Mouse (Mus musculus): ENCODE measurements around the gene Slc46a2. TPM values are rescaled to one million over a fixed set of nuclear protein-coding genes. Genes with fewer than 3 reads are reported as not detected.

The Slc46a2 gene
- total RNA-seq, 1 experiment = not detected

- Histone ChIP-seq H3K36me3 (ENCODE audit: control insufficient read depth, insufficient read depth, low read length, poor library complexity, severe bottlenecking) (peaks cover 36% of the 10 kb centered on the region; the same call in 1 of the 2 replicates), H3K4me3 (ENCODE audit: insufficient read depth in 1 of 2, low read depth in 1 of 2, low read length in 2 of 2, poor library complexity in 1 of 2, severe bottlenecking in 1 of 2) (no peak overlapping the region), H3K9me3 (ENCODE audit: control insufficient read depth, insufficient read depth, low read depth, low read length) (no peaks in the 10 kb centered on the region), H3K27ac (ENCODE audit: insufficient read depth, low read depth, low read length, poor library complexity, severe bottlenecking) (no peak overlapping the region; the same call in 1 of the 2 replicates), H3K9ac (ENCODE audit: insufficient read depth, low read depth, low read length, poor library complexity, severe bottlenecking) (no peak overlapping the region), H3K4me1 (ENCODE audit: control insufficient read depth in 2 of 2, insufficient read depth in 2 of 2, low read length in 2 of 2, poor library complexity in 1 of 2) (peaks cover 1 to 15% of the 10 kb centered on the region in 2 experiments; a peak in 1 of 4 replicates)
- TF ChIP-seq CHD2 (IDR thresholded peaks at IDR 0.05; ENCODE audit: low read depth, low read length) = no peak
- TF ChIP-seq ZC3H11A (IDR thresholded peaks at IDR 0.05; ENCODE audit: borderline replicate concordance, low read depth, low read length) = no peak
- TF ChIP-seq ZNF384 (IDR thresholded peaks at IDR 0.05; ENCODE audit: low read depth, low read length) = no peak
- no peak for TF ChIP-seq MAFK (IDR thresholded peaks at IDR 0.05; ENCODE audit: insufficient read depth, low read depth, low read length)
- no peak for TF ChIP-seq HCFC1 (IDR thresholded peaks at IDR 0.05; ENCODE audit: borderline replicate concordance, insufficient read depth, low read length)
- no peak for DNase-seq (ENCODE audit: low read depth, low spot score)
- in situ Hi-C loops (cut with MboI; ENCODE audit: low sequenced_read_pairs in 2 of 2, unreplicated experiment in 2 of 2) = no loop called here
Measured at GRCm38 (mm10) chr4:59890086-59890600, 24.7 kb downstream of the Slc46a2 start.

GRCm38 (mm10) chr4:59888014-59888413, 26.8 kb downstream of the Slc46a2 start:
- H3K4me3 ChIP-seq (ENCODE audit: insufficient read depth in 1 of 2, low read depth in 1 of 2, low read length in 2 of 2, poor library complexity in 1 of 2, severe bottlenecking in 1 of 2) = no peak overlapping the region
- H3K9me3 ChIP-seq (ENCODE audit: control insufficient read depth, insufficient read depth, low read depth, low read length) = no peaks in the 10 kb centered on the region
- no peak overlapping the region for H3K9ac ChIP-seq (ENCODE audit: insufficient read depth, low read depth, low read length, poor library complexity, severe bottlenecking)
- no peak for DNase-seq (ENCODE audit: low read depth, low spot score)
- peaks cover 0 to 6% of the 10 kb centered on the region in 2 experiments; a peak in 1 of 4 replicates for H3K4me1 ChIP-seq (ENCODE audit: control insufficient read depth in 2 of 2, insufficient read depth in 2 of 2, low read length in 2 of 2, poor library complexity in 1 of 2)
- H3K27ac ChIP-seq (ENCODE audit: insufficient read depth, low read depth, low read length, poor library complexity, severe bottlenecking) = no peak overlapping the region
- TF ChIP-seq ZNF384 (IDR thresholded peaks at IDR 0.05; ENCODE audit: low read depth, low read length) (no peak), HCFC1 (IDR thresholded peaks at IDR 0.05; ENCODE audit: borderline replicate concordance, insufficient read depth, low read length) (no peak), CHD2 (IDR thresholded peaks at IDR 0.05; ENCODE audit: low read depth, low read length) (no peak), MAFK (IDR thresholded peaks at IDR 0.05; ENCODE audit: insufficient read depth, low read depth, low read length) (no peak), ZC3H11A (IDR thresholded peaks at IDR 0.05; ENCODE audit: borderline replicate concordance, low read depth, low read length) (no peak)
- H3K36me3 ChIP-seq (ENCODE audit: control insufficient read depth, insufficient read depth, low read length, poor library complexity, severe bottlenecking) = peaks cover 27% of the 10 kb centered on the region; the same call in 1 of the 2 replicates
- in situ Hi-C loops (cut with MboI; ENCODE audit: low sequenced_read_pairs in 2 of 2, unreplicated experiment in 2 of 2) = no loop called here

DNA sequence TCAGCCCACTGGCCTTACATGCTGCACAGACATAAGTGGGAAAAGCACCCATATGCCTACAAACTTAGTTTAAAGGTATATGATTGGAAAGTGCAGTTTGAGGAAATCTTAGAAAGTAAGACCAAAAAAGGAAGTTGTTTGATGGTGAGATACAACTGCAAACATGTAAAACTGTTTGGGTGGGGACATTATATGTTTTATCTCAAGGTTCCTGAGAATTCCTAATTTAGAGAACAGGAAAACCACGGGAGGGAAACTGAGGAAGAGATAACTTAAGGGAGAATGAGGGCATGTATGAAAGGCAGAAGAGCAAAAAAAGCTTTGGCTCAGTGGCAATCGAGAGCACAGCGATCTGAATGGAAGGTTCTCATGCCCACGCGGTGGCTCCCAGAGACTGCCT, 27.8 kb downstream of the Slc46a2 start:
- H3K9me3 ChIP-seq (ENCODE audit: control insufficient read depth, insufficient read depth, low read depth, low read length) = no peaks in the 10 kb centered on the region
- in situ Hi-C loops (cut with MboI; ENCODE audit: low sequenced_read_pairs in 2 of 2, unreplicated experiment in 2 of 2) = no loop called here
- H3K4me1 ChIP-seq (ENCODE audit: control insufficient read depth in 2 of 2, insufficient read depth in 2 of 2, low read length in 2 of 2, poor library complexity in 1 of 2) = peaks cover 0 to 3% of the 10 kb centered on the region in 2 experiments; a peak in 1 of 4 replicates
- no peak for DNase-seq (ENCODE audit: low read depth, low spot score)
- no peak overlapping the region for H3K4me3 ChIP-seq (ENCODE audit: insufficient read depth in 1 of 2, low read depth in 1 of 2, low read length in 2 of 2, poor library complexity in 1 of 2, severe bottlenecking in 1 of 2)
- TF ChIP-seq HCFC1 (IDR thresholded peaks at IDR 0.05; ENCODE audit: borderline replicate concordance, insufficient read depth, low read length) (no peak), ZNF384 (IDR thresholded peaks at IDR 0.05; ENCODE audit: low read depth, low read length) (no peak), CHD2 (IDR thresholded peaks at IDR 0.05; ENCODE audit: low read depth, low read length) (no peak), MAFK (IDR thresholded peaks at IDR 0.05; ENCODE audit: insufficient read depth, low read depth, low read length) (no peak), ZC3H11A (IDR thresholded peaks at IDR 0.05; ENCODE audit: borderline replicate concordance, low read depth, low read length) (no peak)
- peaks cover 30% of the 10 kb centered on the region; the same call in 1 of the 2 replicates for H3K36me3 ChIP-seq (ENCODE audit: control insufficient read depth, insufficient read depth, low read length, poor library complexity, severe bottlenecking)
- H3K9ac ChIP-seq (ENCODE audit: insufficient read depth, low read depth, low read length, poor library complexity, severe bottlenecking) = no peak overlapping the region
- H3K27ac ChIP-seq (ENCODE audit: insufficient read depth, low read depth, low read length, poor library complexity, severe bottlenecking) = no peak overlapping the region

- H3K4me3 ChIP-seq (ENCODE audit: insufficient read depth in 1 of 2, low read depth in 1 of 2, low read length in 2 of 2, poor library complexity in 1 of 2, severe bottlenecking in 1 of 2) = no peak overlapping the region
- in situ Hi-C loops (cut with MboI; ENCODE audit: low sequenced_read_pairs in 2 of 2, unreplicated experiment in 2 of 2) = no loop called here
Measured at GRCm38 (mm10) chr4:59886281-59886680, 28.6 kb downstream of the Slc46a2 start.

More at GRCm38 (mm10) chr4:59886281-59886680, 28.6 kb downstream of the Slc46a2 start:
- no peaks in the 10 kb centered on the region for H3K9me3 ChIP-seq (ENCODE audit: control insufficient read depth, insufficient read depth, low read depth, low read length)
- H3K4me1 ChIP-seq (ENCODE audit: control insufficient read depth in 2 of 2, insufficient read depth in 2 of 2, low read length in 2 of 2, poor library complexity in 1 of 2) = peaks cover 0 to 3% of the 10 kb centered on the region in 2 experiments; a peak in 1 of 4 replicates
- no peak overlapping the region for H3K27ac ChIP-seq (ENCODE audit: insufficient read depth, low read depth, low read length, poor library complexity, severe bottlenecking)
- H3K36me3 ChIP-seq (ENCODE audit: control insufficient read depth, insufficient read depth, low read length, poor library complexity, severe bottlenecking) = peaks cover 30% of the 10 kb centered on the region; the same call in 1 of the 2 replicates
- TF ChIP-seq ZC3H11A (IDR thresholded peaks at IDR 0.05; ENCODE audit: borderline replicate concordance, low read depth, low read length) = no peak
- TF ChIP-seq CHD2 (IDR thresholded peaks at IDR 0.05; ENCODE audit: low read depth, low read length) = no peak
- no peak for TF ChIP-seq HCFC1 (IDR thresholded peaks at IDR 0.05; ENCODE audit: borderline replicate concordance, insufficient read depth, low read length)
- no peak for TF ChIP-seq ZNF384 (IDR thresholded peaks at IDR 0.05; ENCODE audit: low read depth, low read length)
- TF ChIP-seq MAFK (IDR thresholded peaks at IDR 0.05; ENCODE audit: insufficient read depth, low read depth, low read length) = no peak
- H3K9ac ChIP-seq (ENCODE audit: insufficient read depth, low read depth, low read length, poor library complexity, severe bottlenecking) = no peak overlapping the region
- no peak for DNase-seq (ENCODE audit: low read depth, low spot score)
